Mouse (Mus musculus): ENCODE results near the gene Rplp0. TPM values are rescaled to one million over a fixed set of nuclear protein-coding genes. Genes with fewer than 3 reads are reported as not detected.

Gene Rplp0
- polyA plus RNA-seq, 1 experiment from 2014 or later = 2,436 TPM

DNA sequence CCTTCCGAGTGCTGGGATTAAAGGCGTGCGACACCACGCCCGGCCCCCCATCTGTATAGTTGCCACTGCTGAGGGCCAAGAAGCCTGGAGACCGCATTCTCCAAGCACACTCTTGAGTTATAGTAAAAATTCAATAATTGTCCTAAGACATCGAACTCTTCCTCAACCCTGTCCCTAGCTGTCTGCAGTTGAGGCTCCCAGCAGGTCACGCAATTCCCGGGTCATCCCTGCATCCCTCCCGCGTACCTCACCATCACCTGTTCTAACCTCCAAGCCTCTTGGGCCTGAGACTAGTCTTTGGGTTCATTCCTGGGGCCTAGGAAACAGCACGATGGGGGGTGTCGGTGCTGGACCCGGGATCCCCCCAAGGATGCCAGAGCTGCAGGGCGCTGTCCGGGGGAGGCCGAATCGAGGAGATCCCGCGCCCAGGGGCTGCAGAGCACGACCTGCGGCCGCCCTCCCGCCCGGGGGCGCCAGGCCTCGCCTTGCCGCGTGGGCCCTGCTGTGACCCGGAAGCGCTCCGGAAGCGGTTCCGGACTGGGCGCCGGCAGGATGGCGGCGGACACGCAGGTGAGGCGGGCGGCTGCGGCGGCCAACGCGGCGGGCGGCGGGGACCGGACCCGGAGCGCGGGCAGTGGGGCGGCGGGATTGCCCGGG lies 5.6 kb downstream of the Rplp0 start, which contains the start of gene Gcn1l1:
TSS of gene Gcn1l1 (plus strand) at position 518 of the 657 bp plus-strand sequence.
- no peaks in the 10 kb centered on the region for H3K27me3 ChIP-seq (replicated peaks; ENCODE audit: control insufficient read depth, insufficient read depth, low read length)
- H3K9me3 ChIP-seq (ENCODE audit: control insufficient read depth, low read length) = no peaks in the 10 kb centered on the region
- H3K27ac ChIP-seq (ENCODE audit: low read depth, low read length) = peak within 1 kb of the TSS; percentile 77
- peaks cover 21% of the 10 kb centered on the region for H3K36me3 ChIP-seq (ENCODE audit: control insufficient read depth, insufficient read depth, low read length)
- H3K4me3 ChIP-seq (ENCODE audit: low read depth, low read length) = peak within 1 kb of the TSS; percentile 95
- H3K4me1 ChIP-seq (replicated peaks; ENCODE audit: control insufficient read depth, insufficient read depth, low read length) = peaks cover 27% of the 10 kb centered on the region
- H3K9ac ChIP-seq (ENCODE audit: low read depth, low read length) = peak within 1 kb of the TSS; percentile 96
- ATAC-seq (replicated peaks; ENCODE audit: low FRiP score) = peak; percentile 85
- peak; percentile 84 for DNase-seq (ENCODE audit: low spot score)
- WGBS = 3% methylated on average over 55 of the region's 55 CpGs
- peak within 1 kb of the TSS; percentile 90 for H3K4me2 ChIP-seq

DNA sequence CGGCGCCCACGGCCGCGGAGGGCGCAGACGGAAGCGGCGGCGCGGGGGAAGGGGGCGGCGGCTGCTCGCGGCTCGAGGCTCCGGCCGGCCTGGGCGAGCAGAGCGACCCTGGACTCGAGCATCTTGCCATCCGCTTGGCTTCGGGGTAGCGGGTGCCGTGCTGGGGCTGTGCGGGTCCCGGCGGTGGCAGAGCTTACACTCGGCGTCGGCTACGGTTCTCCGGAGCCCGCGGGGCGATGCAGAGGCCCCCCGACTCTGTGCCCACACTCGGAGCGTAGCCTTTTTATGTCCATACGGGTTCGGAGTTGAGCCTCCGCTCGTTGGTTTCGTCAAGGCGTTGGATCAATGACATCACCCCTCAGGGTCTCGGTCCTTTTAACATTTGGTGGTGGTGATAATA lies 6.1 kb downstream of the Rplp0 start:
- no peak for DNase-seq (ENCODE audit: low spot score)
- peak overlapping the region; percentile 95 for H3K4me3 ChIP-seq (ENCODE audit: low read depth, low read length)
- under 1% methylated on average over 40 of the region's 46 CpGs for WGBS
- H3K9ac ChIP-seq (ENCODE audit: low read depth, low read length) = peak overlapping the region; percentile 96
- H3K36me3 ChIP-seq (ENCODE audit: control insufficient read depth, insufficient read depth, low read length) = peaks cover 20% of the 10 kb centered on the region
- H3K4me2 ChIP-seq = peak overlapping the region; percentile 90
- no peaks in the 10 kb centered on the region for H3K9me3 ChIP-seq (ENCODE audit: control insufficient read depth, low read length)
- H3K27me3 ChIP-seq (replicated peaks; ENCODE audit: control insufficient read depth, insufficient read depth, low read length) = no peaks in the 10 kb centered on the region
- peaks cover 27% of the 10 kb centered on the region for H3K4me1 ChIP-seq (replicated peaks; ENCODE audit: control insufficient read depth, insufficient read depth, low read length)
- ATAC-seq (replicated peaks; ENCODE audit: low FRiP score) = peak; percentile 13; the same call in 1 of the 2 replicates
- peak overlapping the region; percentile 77 for H3K27ac ChIP-seq (ENCODE audit: low read depth, low read length)

DNA sequence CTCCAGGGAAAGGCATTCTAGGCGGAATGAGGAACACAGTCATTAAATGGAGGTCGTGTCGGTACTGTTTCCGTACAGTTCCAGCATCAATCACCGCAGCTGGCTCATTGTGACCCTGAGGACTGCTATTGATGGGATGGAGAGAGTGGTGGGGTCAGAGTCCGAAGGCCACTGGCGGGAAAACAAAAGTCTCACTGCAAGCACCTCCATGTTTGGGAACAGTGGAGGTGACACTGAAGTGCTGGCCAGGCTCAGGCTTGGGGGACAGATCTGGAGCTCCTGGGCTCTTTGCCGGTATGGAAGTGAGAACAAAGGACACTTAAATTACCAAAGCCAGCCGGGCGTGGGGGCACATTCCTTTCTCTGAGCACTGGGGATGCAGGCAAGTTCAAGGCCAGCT lies 9.4 kb downstream of the Rplp0 start:
- DNase-seq (ENCODE audit: low spot score) = no peak
- Histone ChIP-seq H3K27me3 (replicated peaks; ENCODE audit: control insufficient read depth, insufficient read depth, low read length) (no peaks in the 10 kb centered on the region), H3K4me1 (replicated peaks; ENCODE audit: control insufficient read depth, insufficient read depth, low read length) (peaks cover 15% of the 10 kb centered on the region), H3K4me3 (ENCODE audit: low read depth, low read length) (no peak overlapping the region), H3K27ac (ENCODE audit: low read depth, low read length) (peak overlapping the region; percentile 65), H3K4me2 (0 out of 2 replicates have a peak overlapping the region, but pooled peaks have one; percentile 13), H3K36me3 (ENCODE audit: control insufficient read depth, insufficient read depth, low read length) (peaks cover 18% of the 10 kb centered on the region), H3K9me3 (ENCODE audit: control insufficient read depth, low read length) (no peaks in the 10 kb centered on the region), H3K9ac (ENCODE audit: low read depth, low read length) (no peak overlapping the region)
- 66% methylated on average over 10 of the region's 10 CpGs for WGBS
- no peak for ATAC-seq (replicated peaks; ENCODE audit: low FRiP score)

DNA sequence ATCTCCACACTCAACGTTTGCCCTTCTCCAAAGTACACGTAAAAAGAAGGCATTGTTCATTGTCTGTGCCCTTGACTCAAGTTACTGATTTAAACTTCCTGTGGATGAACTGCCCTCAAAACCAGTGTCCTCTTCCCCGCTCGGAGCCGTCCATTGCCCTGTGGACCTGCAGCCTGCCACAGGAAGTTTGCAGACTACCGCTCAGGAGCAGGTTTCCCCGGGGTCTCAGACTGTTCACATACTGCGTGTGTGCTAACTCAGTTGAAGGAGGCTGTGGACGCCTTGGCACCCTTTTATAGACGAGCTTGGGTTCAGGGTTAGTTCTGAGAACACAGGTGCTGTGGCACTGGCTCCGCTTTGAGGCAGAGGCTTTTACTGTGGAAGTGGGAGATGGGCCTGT lies 10.0 kb downstream of the Rplp0 start:
- H3K4me3 ChIP-seq (ENCODE audit: low read depth, low read length) = no peak overlapping the region
- peaks cover 17% of the 10 kb centered on the region for H3K4me1 ChIP-seq (replicated peaks; ENCODE audit: control insufficient read depth, insufficient read depth, low read length)
- ATAC-seq (replicated peaks; ENCODE audit: low FRiP score) (no peak), DNase-seq (ENCODE audit: low spot score) (no peak)
- H3K9me3 ChIP-seq (ENCODE audit: control insufficient read depth, low read length) = no peaks in the 10 kb centered on the region
- H3K27ac ChIP-seq (ENCODE audit: low read depth, low read length) = peak overlapping the region; percentile 62
- peak overlapping the region; percentile 25; the same call in 1 of the 2 replicates for H3K4me2 ChIP-seq
- peaks cover 23% of the 10 kb centered on the region for H3K36me3 ChIP-seq (ENCODE audit: control insufficient read depth, insufficient read depth, low read length)
- WGBS = 69% methylated on average over 11 of the region's 11 CpGs
- H3K27me3 ChIP-seq (replicated peaks; ENCODE audit: control insufficient read depth, insufficient read depth, low read length) = no peaks in the 10 kb centered on the region
- no peak overlapping the region for H3K9ac ChIP-seq (ENCODE audit: low read depth, low read length)

DNA sequence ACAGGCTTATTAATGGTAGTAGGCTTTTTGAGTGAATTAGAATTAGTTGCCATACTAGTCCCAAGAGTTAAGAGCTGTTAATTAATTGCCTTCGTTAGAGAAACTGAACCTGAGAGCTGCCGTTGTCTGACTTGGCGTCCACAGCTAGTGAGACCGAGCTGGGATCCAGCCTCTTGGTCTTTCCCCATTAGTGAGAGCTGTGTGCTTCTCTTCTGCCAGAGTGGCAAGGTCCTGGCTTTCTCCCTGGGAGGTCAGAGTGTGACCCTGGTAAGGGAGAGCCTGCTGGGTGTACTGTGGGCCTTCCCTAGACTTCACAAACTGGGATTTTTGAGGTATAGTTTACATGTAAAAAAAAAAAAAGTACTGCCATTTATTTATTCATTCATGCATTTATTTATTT lies 10.5 kb downstream of the Rplp0 start:
- ATAC-seq (replicated peaks; ENCODE audit: low FRiP score) (no peak), DNase-seq (ENCODE audit: low spot score) (no peak)
- no peaks in the 10 kb centered on the region for H3K9me3 ChIP-seq (ENCODE audit: control insufficient read depth, low read length)
- peaks cover 17% of the 10 kb centered on the region for H3K4me1 ChIP-seq (replicated peaks; ENCODE audit: control insufficient read depth, insufficient read depth, low read length)
- 90% methylated on average over 4 of the region's 4 CpGs for WGBS
- H3K27me3 ChIP-seq (replicated peaks; ENCODE audit: control insufficient read depth, insufficient read depth, low read length) = no peaks in the 10 kb centered on the region
- no peak overlapping the region for H3K4me2 ChIP-seq
- H3K9ac ChIP-seq (ENCODE audit: low read depth, low read length) = no peak overlapping the region
- peak overlapping the region; percentile 62 for H3K27ac ChIP-seq (ENCODE audit: low read depth, low read length)
- peaks cover 27% of the 10 kb centered on the region for H3K36me3 ChIP-seq (ENCODE audit: control insufficient read depth, insufficient read depth, low read length)
- H3K4me3 ChIP-seq (ENCODE audit: low read depth, low read length) = no peak overlapping the region

DNA sequence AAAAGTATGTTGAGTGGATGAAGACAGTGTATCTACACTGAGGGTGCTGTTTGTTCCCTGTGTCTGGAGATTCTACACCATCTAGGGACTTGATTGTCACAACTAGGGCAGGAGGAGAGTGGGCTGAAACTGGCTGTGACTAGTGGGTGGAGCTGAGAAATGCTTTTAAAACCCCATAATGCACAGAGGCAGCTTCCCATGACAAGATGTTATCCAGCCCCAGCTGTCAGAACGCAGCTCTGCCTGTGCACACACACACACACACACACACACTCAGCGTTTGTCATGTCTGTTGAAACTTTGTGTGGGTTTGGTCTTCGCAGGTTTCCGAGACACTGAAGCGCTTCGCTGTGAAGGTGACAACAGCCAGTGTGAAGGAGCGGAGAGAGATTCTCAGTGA lies 11.8 kb downstream of the Rplp0 start:
- Histone ChIP-seq H3K9me3 (ENCODE audit: control insufficient read depth, low read length) (no peaks in the 10 kb centered on the region), H3K36me3 (ENCODE audit: control insufficient read depth, insufficient read depth, low read length) (peaks cover 41% of the 10 kb centered on the region), H3K4me1 (replicated peaks; ENCODE audit: control insufficient read depth, insufficient read depth, low read length) (peaks cover 17% of the 10 kb centered on the region), H3K27me3 (replicated peaks; ENCODE audit: control insufficient read depth, insufficient read depth, low read length) (no peaks in the 10 kb centered on the region), H3K27ac (ENCODE audit: low read depth, low read length) (no peak overlapping the region), H3K4me2 (no peak overlapping the region), H3K9ac (ENCODE audit: low read depth, low read length) (no peak overlapping the region), H3K4me3 (ENCODE audit: low read depth, low read length) (no peak overlapping the region)
- DNase-seq (ENCODE audit: low spot score) (no peak), ATAC-seq (replicated peaks; ENCODE audit: low FRiP score) (no peak)
- WGBS = 93% methylated on average over 7 of the region's 7 CpGs

DNA sequence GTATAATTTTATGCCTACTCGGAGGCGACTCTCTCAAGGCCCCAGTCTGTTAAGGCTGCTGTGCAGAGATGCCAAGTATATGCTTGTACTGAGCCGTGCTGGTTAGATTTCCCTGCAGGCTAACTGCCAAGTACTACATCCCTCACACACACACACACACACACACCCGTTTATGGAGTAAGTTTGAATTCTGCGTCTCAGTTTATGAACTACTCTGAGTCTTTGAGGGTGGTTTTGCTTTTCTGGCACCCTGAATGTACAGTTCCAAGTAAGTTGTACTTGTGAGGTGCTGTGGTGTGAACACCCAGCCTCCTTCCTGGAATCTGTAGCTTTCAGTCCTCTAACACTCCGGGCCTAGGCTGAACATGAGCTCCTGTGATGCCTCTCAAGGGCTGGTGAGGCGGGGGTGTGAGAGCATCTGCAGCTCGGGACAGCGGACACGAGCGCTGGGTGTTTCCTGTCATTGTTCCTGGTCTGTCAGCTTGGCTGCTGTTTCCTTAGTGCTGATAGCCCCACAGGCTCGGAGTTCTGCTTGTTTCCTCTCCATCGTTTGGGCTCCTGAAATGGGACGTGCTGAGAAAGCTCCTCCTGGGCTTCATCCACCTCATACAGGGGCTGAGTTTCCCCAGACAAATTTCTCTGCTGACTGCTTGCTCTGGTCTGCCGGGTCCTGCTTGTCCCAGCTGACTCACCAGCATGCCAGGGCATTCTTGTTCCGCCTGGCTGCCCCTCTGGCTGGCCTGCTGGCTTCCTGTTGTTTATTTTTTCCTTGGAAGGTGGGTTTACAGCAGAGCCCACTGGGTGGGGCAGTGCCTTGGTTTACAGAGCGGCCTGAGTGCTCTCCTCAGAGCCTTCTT lies 13.6 kb downstream of the Rplp0 start:
- Histone ChIP-seq H3K9me3 (ENCODE audit: control insufficient read depth, low read length) (no peaks in the 10 kb centered on the region), H3K4me1 (replicated peaks; ENCODE audit: control insufficient read depth, insufficient read depth, low read length) (peaks cover 9% of the 10 kb centered on the region), H3K4me2 (no peak overlapping the region; the same call in 1 of the 2 replicates), H3K36me3 (ENCODE audit: control insufficient read depth, insufficient read depth, low read length) (peaks cover 57% of the 10 kb centered on the region), H3K27ac (ENCODE audit: low read depth, low read length) (peak overlapping the region; percentile 48), H3K27me3 (replicated peaks; ENCODE audit: control insufficient read depth, insufficient read depth, low read length) (no peaks in the 10 kb centered on the region), H3K4me3 (ENCODE audit: low read depth, low read length) (no peak overlapping the region), H3K9ac (ENCODE audit: low read depth, low read length) (no peak overlapping the region; the same call in 1 of the 2 replicates)
- 66% methylated on average over 17 of the region's 17 CpGs for WGBS
- DNase-seq (ENCODE audit: low spot score) (no peak), ATAC-seq (replicated peaks; ENCODE audit: low FRiP score) (no peak; the same call in 1 of the 2 replicates)

DNA sequence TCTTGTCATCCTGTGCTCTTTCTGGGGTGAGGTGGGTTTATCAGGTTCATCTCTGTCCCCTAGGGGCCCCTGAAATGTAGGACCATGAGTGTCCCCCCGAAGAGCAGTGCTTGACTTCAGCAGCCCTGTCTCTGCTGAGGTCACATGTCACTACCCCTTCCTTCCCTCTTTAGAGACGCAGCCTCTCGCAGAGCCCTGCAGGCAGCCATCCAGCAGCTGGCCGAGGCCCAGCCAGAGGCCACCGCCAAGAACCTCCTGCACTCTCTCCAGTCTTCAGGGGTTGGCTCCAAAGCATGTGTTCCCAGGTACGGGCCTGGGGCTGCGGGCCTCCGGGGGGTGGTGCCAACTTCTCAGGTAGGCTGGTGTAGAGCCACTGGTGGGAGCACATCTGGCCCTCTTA lies 15.7 kb downstream of the Rplp0 start:
- 81% methylated on average over 8 of the region's 8 CpGs for WGBS

More for the DNA sequence above, 15.7 kb downstream of the Rplp0 start:
- H3K36me3 ChIP-seq (ENCODE audit: control insufficient read depth, insufficient read depth, low read length) = peaks cover 73% of the 10 kb centered on the region
- DNase-seq (ENCODE audit: low spot score) = no peak
- H3K27me3 ChIP-seq (replicated peaks; ENCODE audit: control insufficient read depth, insufficient read depth, low read length) = no peaks in the 10 kb centered on the region
- H3K4me1 ChIP-seq (replicated peaks; ENCODE audit: control insufficient read depth, insufficient read depth, low read length) = 0 out of 2 replicates have a peak, but pooled peaks cover 2% of the 10 kb centered on the region
- H3K27ac ChIP-seq (ENCODE audit: low read depth, low read length) = no peak overlapping the region
- no peaks in the 10 kb centered on the region for H3K9me3 ChIP-seq (ENCODE audit: control insufficient read depth, low read length)
- ATAC-seq (replicated peaks; ENCODE audit: low FRiP score) = no peak
- no peak overlapping the region for H3K4me3 ChIP-seq (ENCODE audit: low read depth, low read length)
- H3K4me2 ChIP-seq = no peak overlapping the region
- no peak overlapping the region for H3K9ac ChIP-seq (ENCODE audit: low read depth, low read length)

Measured in liver, embryonic 11.5 days (tissue).